Mouse (Mus musculus): ENCODE measurements around the gene Cdc42se1.

DNA sequence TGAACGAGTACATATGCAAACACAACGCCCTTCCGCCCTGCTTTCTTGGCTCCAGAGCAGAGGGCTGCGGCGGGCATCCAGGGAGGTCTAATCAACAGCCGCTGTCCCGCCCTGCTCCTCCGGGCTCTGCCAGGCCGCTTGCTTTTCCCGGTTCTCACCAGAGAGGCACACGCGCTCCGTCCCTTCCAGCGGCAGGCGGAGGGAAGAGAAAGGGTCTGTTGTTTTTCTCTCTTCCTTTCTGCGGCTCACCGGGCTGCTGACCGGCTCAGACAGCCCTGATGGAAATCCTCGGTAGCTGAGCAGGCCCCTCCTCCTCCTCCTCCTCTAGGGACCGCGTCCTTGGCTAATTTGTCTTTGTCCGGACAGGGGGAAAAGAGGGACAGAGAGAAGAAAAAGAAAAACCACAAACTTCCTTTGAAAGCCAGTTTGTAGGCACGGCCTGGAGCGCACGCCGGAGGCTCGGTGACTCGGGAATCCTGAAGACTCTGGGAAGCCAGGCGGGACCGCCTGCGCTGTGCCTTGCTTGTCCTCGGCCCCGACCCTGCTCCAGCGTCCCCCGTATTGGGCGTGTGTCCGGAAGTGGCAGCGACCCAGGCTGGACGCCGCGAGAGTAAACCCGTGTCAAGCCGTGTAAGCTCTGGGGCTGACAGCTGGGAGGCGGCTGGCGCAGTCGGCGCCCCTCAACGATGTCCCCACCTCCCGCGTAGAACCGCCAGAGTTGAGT is 54.5 kb downstream of the Cdc42se1 start:
- TF ChIP-seq CTCF (IDR thresholded peaks at IDR 0.05; ENCODE audit: extremely low read depth, insufficient read depth, low read length) (peak; percentile 23; the same call in 1 of the 2 replicates), POLR2A (IDR thresholded peaks at IDR 0.05; ENCODE audit: extremely low read depth, insufficient read depth, low read length) (peak; percentile 65; the same call in 1 of the 2 replicates)
